Mouse (Mus musculus) urinary bladder, postnatal 4 days (tissue): ENCODE results near the gene Fstl4.
"Not testable (repeated sequence)": the region's sequence is repeated elsewhere in the genome, so short reads cannot be mapped to it uniquely, and the experiment has no call there.

ENCODE experiments used
- DNase-seq, 2 experiments: peaks; one replicate each; pipeline ENCODE4 v3.0.0; 2021 to 2022; ENCODE audit warnings: low spot score in 2 of 2

The Fstl4 gene

DNA sequence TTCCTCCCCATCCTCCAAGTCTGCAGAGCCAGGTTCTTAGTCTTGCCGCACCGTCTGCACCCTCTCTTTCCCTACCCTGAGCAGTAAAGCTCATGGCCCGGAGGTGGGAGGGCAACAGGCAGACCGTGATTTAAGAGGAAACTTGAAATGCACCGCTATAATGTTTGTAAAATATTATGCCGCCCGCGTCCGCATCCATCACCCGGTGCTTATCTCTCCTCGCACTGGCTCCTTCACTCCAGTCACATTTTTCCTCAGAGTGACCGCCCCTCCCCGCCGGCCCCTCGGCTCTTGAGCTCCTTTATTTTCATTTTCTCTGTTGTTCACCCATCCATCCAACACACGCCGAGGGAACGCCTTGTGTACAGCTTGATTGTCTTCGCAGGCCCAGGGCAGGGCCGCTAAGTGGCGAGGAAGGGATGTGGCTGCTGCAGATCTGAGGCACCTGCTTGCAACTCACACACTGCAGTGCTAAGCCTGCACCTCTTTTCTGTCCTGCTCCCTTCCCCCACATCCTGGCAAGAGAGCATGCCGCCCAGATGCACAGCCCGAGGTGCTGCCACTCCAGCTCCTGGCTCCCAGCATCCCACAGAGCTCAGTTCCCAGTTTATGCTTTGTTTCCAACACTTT, 368.1 kb downstream of the Fstl4 start:
- DNase-seq, result no peak

GRCm38 (mm10) chr11:53136371-53136770, 371.9 kb downstream of the Fstl4 start:
- no peak for DNase-seq

DNA sequence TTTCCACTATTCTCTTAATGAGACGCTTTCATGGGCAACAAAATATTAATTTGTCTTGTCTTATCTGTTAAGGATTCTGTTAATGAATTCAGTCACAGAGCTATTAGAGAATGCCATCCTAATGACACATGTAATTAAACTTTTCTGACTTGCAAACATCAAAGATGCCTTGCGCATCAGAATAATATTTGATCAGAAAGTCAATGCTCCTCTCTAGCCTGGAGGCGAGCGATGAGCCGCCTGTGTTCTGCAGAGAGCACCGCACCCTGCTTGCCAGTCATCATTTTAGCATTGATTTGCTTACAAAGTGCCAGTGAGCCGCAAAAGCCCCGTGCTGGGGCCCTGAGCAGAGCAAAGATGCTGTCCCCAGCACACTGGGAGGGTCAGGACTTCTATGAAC, 372.9 kb downstream of the Fstl4 start:
- DNase-seq, result no peak

GRCm38 (mm10) chr11:53138212-53138611, 373.8 kb downstream of the Fstl4 start:
- no peak for DNase-seq

GRCm38 (mm10) chr11:53139666-53140065, 375.2 kb downstream of the Fstl4 start:
- DNase-seq, result no peak

DNA sequence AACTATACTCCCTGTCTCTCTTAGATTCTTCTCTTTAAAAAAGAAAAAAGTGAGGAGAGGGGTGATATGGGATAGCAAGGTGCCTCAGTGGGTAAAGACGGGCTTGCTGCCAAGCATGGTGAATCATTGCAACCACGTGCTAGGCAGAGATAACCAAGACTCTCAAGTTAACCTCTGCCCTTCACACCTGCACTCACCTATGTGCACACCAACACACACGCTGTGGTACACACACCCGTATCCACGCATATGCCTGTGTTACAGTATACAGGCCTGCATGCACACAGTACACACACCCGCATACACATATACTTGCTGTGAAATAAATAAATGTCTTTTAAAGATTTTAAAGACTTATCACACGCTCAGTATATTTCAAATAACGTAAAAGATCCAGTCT, 375.8 kb downstream of the Fstl4 start:
- DNase-seq, result no peak

DNA sequence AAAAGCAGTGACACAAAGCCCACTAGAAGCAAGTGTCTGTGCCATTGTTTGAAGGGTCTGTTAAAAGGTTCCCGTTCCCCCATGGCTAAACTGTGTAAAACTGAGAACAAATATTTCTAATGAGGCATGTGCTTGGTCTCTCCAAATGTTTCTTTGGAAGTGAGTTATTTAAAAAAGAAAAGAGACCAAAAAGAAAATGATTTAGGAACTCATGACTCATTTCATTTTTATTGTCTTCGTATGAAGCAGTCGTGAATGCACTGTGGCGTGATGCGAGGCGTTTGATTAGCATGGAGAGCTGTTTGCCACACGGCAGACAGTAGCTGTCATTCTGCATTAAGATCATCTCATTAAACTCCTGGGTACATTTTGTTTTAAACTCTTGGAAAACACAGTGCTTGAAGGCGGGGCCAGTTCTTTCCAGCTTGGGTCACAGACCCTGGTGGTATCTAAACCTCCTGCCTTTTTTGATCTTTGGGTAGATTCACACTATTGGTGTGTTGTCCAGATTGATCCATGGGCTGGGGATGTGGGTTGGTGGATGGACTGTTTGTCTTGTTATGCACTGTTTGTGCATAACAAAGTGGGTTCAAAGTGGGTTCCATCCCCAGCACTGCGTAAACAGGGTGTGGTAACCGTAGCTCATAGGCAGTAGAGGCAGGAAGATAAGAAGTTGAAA, 376.4 kb downstream of the Fstl4 start:
- no peak for DNase-seq

DNA sequence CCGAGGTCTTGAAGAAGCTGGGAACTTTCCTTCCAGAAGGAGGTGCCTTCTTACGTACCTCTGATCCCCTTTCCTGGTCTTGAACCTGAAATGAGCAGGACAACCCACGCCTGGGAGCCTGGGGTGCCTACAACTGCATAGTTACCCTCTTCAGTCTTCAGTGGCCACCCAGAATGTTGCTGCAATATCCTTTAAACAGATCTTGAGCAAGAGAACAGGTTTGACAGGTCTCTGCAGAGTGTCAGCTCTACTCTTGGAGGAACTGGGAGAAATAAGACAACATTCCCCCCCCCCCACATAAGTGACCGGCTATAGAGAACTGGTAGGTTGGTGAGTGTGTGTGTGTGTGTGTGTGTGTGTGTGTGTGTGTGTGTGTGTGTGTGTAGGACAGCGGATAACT, 379.1 kb downstream of the Fstl4 start:
- DNase-seq, result no peak

- DNase-seq, result no peak
Measured at GRCm38 (mm10) chr11:53144506-53144905, 380.1 kb downstream of the Fstl4 start.

DNA sequence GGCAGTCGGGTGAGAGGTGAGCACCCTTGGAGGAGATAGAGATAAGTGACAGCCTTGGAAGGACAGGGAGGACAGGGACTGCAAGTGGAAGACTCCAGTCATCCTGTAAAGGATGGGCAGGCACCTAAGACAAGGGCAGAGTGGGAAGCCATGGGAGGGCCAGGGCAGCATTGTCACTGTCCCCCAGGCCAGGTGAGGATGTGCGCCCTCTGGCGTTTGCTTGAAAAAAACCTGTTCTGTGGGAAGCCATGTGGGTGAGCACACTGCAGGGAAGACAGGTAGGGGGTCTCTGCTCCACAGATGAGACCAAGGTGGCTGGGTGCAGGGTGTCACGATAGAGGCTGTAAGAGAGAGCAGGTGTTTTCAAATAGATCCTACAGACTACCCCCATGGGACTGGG, 381.9 kb downstream of the Fstl4 start:
- DNase-seq, result no peak

GRCm38 (mm10) chr11:53156463-53156862, 392.0 kb downstream of the Fstl4 start:
- no peak for DNase-seq

- DNase-seq, result no peak
Measured at GRCm38 (mm10) chr11:53157621-53158259, 393.3 kb downstream of the Fstl4 start.

- DNase-seq, result no peak
Measured at GRCm38 (mm10) chr11:53162385-53162784, 398.0 kb downstream of the Fstl4 start.

- no peak for DNase-seq
Measured at GRCm38 (mm10) chr11:53166478-53166877, 402.0 kb downstream of the Fstl4 start.

DNA sequence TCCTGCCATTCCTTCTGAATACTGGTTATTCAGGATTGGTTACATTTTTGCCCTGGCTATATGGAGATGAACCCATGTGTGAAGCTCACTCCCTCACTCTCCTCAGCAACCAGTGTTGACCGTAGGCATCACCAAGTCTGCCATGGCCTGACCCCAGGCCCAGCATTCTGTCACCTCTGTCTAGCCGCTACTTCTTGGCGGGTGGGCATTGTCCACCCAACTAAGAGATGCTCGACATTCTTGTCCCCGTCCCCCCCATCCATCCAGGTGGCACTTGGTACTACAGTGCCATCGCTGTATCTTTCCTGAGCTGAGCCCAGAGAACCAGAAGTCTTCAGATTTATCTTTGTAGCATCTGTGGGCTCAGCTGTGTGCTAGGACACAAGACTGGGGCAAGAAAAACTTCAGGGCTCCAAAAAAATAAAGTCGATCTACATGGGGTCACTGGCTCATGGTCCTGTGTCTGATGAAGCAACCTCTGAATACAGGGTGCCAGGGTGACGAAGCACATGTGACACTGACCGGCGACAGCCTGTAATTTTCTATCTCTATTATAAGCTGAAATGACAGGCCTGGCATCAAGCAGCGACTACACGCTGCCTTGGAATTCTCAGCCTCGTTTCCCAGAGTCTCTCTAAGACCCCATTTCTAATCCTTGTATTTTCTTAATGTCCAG, 417.9 kb downstream of the Fstl4 start:
- no peak for DNase-seq

DNA sequence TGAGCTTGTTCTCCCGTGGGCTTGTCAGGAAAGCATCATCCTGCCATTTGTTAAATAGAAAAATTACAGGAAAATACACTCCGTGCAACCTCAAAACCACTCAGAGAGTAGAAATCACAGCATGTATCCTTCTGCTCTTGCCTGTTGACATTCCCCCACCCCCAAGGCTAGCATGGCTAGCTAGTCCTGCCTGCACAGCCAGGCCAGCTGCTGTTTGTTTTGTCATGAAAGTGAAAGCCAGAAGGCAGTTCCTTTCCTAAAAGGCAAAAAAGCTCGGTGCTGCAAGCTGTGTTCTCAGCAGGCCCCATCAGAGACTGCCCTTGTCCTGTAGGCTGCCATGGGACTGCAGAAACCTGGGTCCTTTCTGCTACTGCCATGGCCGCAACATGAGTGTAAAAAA, 418.4 kb downstream of the Fstl4 start:
- DNase-seq, result no peak

DNA sequence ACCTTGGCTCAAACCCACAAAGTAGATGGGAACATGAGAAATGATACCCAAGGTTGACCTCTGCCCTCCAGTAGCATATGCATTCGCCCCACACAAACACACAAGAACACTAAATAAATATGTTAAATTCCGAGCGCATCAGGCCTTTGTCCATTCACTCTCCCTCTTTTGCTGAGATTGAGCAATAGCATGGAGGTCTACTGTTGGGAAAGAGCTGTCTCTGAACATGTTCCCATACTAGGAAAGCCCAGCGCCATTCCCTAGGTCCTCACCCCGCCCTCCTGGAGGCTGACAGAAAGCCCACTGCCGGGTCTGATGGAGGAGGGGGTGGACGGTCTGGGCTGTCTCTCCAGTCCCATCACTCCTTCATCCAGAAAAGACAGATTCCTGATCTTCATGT, 419.6 kb downstream of the Fstl4 start:
- DNase-seq, result no peak

DNA sequence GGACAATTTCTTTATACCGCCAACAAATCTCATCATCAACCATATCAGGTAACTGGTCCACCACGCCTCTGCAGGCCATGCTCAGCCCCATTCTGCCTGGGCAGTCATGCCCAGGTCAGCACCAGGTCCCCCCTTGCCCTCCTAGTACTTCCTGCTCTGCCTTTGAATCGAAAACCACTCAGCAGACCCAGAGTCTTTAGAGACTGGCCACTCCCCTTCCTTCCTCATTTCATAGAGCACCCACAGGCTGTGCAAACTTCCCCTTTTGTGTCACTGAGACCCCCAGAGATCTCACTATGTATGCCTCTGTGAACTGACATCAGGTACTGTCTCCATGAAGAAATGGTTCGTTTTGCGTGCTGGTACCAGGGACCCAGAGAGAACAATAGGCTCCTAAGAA, 420.3 kb downstream of the Fstl4 start:
- no peak for DNase-seq

DNA sequence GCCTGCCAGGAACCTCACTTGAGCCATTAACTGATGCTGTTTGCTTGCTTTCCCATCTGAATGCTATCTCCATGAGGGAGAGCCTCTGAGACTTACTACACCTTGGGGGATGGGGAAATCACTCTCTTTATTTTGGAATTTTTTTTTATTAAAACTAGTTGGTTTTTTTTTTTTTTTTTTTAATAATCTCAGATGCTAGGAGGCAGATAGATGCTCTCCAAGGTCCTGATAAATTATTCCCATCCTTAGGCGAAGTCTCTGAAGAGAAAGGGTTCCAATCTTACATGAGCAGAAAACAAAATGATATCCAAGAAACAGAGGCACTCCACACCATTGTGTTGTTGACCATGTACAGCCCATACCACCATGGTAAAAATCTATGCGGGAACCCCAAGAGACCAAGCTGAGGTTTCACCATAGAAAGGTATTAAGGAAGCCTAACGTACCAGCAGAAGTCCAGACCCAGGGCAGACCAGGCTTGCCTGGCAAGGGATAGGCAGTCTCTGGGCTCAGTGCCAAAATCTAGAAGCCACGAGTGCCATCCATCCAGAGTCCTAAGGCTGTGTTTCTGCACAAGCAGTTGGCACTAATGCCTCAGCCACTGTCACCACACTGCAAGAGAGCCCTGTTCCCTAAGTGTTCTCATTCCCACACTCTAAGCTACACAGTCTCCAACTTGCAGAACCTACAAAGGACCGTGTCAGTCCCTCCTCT, 423.1 kb downstream of the Fstl4 start:
- DNase-seq, result no peak

GRCm38 (mm10) chr11:53196551-53196950, 432.1 kb downstream of the Fstl4 start:
- not testable (repeated sequence) for DNase-seq

GRCm38 (mm10) chr11:53197111-53197510, 432.7 kb downstream of the Fstl4 start:
- DNase-seq, result no peak
